Mouse (Mus musculus): ENCODE results near the gene Klk8. TPM values are rescaled to one million over a fixed set of nuclear protein-coding genes. Genes with fewer than 3 reads are reported as not detected.

Gene Klk8
- 1 to 10 TPM; 4.9 to 6.1 TPM for total RNA-seq (2021)
- long read RNA-seq, experiment 1, partial matches to known transcripts = 0 of 2 reads
- long read RNA-seq, experiment 1, other reads (novel, unspliced or antisense) = 1 of 2 reads
- long read RNA-seq, experiment 2, partial matches to known transcripts = 1 of 3 reads
- long read RNA-seq, experiment 2, other reads (novel, unspliced or antisense) = 0 of 3 reads

DNA sequence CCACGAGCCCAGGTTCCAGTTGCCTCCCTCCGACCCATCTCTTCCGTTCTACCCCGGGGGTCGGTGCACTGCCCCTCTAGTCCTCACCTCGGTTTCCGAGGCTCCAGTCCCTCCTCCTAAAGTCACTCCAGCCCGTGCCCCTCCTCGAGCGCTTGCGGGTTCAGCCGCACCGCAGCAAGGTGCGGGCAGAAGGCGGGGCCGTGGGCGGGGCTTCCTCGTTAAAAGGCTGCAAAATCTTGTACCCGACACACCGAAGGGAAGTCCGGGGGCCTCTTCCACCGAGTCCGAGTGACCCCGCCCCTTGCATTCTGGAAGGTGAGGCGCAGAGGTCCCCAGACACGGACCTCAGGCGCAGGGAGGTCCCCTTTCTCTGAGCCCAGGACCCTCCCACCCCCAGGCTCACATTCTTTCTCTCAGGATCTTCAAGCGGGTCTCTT, at the start of gene Klk8:
TSS of gene Klk8 (plus strand) at position 245 of the 437 bp plus-strand sequence.
- no peak for DNase-seq (ENCODE audit: low spot score in 2 of 2)

DNA sequence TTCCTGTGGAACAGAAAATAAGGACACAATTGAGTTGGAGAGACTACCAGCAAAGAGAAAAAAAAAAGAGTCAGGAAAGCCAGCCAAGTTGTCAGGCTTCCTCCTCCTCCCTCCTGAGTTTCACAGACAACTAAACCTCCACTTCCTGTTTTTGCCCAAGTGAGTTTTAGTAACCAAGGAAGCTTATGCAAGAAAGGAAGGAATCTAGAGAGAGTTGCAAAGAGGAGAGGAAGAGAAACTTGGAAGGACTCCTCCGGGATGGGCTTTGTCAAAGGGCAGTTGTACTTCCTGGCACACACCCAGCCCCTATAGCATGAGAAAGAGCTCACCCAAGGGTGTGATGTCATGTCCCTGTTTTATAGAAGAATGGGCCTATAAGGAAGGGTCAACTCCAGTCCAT, 49.6 kb upstream of the Klk8 start:
- DNase-seq (ENCODE audit: low spot score in 2 of 2) = no peak

DNA sequence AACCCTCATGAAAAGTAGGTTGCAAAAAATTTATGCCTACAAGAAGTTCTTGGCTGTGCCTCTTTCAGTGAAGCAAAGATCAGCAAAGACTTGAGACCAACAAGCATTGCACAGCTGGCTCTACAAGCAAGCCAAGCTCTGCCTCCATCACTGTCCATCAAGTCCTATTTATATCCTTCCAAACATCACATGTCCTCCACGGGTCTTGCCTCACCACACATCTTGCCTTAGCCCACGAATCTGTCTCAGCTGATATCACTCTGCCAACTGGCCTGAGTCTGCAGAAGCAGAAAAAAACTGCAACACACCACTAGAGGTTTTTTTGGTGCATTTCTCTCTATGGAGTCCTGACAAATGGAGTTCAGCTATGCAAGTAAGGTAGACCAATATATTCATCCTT, 44.6 kb upstream of the Klk8 start:
- DNase-seq (ENCODE audit: low spot score in 2 of 2) = no peak

DNA sequence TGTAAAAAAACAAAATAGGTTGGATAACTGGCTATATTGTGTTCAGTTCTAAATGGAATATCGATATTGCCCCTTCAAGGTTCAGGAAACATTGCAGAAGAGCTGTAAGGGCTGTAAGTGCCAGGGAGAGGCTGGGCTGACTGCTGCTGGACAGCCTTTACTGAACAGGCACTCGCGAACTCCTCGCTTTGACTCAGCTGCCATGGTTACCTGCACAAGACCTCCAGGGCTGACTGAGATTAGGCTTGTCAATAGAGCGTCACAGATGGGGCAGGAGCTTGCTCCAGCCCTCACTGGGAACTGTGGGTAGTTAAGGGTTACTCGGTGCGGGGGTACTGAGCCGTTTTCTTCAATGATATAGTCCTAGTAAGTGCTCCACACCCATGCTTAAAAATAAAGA, 30.9 kb upstream of the Klk8 start:
- no peak for DNase-seq (ENCODE audit: low spot score in 2 of 2)

DNA sequence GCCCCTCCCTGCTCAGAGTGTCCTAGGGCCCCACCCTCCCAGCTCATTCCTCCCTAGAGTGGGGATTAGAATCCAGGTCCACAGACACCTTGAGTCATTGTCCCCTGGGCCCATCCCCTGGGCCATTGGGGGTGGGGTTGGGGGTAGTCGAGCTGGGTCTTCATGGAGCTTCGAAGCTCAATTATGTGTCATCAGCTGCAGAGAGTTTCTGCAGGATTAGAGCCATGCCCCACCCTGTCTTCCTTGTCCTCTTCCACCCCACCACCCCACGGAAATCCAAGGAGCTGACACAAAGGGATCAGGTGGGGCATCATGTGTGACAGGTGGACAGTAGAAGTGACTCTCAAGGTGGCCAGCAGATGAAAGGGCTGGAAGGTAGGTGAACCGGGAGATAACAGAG, 28.8 kb upstream of the Klk8 start, which contains the start of gene Klk12:
TSS of gene Klk12 (plus strand) at position 301 of the 400 bp plus-strand sequence.
- no peak for DNase-seq (ENCODE audit: low spot score in 2 of 2)

DNA sequence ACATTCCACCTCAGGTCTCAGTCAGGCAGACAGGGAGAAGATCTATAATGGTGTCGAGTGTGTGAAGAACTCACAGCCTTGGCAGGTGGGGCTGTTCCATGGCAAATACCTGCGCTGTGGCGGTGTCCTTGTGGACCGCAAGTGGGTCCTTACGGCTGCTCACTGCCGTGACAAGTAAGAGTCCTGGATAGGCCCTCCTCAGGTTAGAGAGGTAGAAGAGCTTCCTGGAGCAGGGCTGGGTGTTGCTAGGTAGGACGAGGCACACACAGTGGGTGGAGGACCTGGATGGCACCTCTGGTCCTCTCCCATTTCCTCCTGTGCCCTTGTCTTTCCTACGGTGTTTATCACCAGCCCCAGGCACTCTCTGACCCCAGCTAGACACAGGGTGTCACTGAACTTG, 27.7 kb upstream of the Klk8 start:
- no peak for DNase-seq (ENCODE audit: low spot score in 2 of 2)

DNA sequence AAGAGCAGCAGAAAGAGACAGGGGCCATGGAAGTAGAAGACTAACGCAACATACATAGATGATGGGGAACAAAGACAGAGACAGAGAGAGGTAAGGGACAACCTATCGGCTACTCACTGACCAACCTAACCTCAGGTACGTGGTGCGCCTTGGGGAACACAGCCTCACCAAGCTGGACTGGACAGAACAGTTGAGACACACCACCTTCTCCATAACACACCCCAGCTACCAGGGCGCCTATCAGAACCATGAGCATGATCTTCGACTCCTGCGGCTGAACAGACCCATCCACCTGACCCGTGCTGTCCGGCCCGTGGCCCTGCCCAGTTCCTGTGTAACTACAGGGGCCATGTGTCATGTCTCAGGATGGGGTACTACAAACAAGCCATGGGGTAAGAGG, 26.7 kb upstream of the Klk8 start:
- no peak for DNase-seq (ENCODE audit: low spot score in 2 of 2)

DNA sequence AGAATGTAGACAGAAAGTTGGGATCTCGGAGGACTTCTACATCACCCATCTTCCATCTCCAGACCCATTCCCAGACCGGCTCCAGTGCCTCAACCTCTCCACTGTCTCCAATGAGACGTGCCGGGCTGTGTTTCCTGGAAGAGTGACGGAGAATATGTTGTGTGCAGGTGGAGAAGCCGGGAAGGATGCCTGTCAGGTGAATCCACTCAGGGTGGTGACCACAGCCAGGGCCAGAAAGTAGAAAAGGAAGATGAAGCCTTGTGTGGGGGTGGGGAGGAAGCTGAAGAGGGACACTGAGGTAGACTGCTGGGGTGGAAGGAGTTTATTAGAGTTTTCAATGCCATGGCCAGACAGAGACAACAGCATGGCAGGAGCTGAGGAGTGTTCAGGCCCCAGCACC, 25.5 kb upstream of the Klk8 start:
- no peak for DNase-seq (ENCODE audit: low spot score in 2 of 2)

DNA sequence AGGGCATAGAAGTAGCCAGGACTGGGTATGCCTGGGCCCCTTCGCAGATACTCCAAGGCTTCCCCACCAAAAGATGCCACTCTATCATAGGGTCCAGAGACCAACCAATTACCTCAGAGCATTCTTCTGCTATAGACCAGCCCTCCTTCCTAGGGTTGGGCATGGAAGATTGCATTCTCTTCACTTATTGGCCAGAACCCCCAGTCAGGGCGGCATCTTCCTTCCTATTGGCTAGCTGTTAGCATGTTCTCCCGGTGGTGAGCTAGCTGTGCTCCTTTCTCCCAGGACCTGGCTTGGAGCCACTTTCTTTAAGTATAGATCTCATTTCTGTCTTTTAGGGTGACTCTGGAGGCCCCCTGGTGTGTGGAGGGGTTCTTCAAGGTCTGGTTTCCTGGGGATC, 24.5 kb upstream of the Klk8 start:
- DNase-seq (ENCODE audit: low spot score in 2 of 2) = no peak

DNA sequence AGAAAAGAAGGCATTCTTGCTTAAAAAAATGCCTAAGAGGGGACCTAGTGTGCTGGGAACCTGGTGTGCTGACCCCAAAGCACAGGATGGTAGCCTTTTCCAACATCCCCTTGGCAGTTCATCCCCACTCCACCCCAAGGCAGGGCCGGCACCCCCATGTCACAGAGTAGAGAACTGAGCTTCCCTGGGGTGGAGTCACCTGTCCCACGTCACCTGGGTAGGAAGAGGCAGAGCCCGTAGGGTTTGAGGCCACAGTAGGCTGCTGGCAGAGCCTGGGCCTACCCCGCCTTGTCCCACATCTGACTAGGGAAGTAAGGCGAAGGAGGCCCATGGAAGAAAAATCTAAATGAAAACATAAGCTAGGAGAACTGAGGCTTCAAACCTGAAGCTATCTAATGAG, 23.0 kb upstream of the Klk8 start, which contains the start of gene Klk11:
TSS of gene Klk11 (plus strand) at position 241 of the 400 bp plus-strand sequence.
- DNase-seq (ENCODE audit: low spot score in 2 of 2) = no peak

DNA sequence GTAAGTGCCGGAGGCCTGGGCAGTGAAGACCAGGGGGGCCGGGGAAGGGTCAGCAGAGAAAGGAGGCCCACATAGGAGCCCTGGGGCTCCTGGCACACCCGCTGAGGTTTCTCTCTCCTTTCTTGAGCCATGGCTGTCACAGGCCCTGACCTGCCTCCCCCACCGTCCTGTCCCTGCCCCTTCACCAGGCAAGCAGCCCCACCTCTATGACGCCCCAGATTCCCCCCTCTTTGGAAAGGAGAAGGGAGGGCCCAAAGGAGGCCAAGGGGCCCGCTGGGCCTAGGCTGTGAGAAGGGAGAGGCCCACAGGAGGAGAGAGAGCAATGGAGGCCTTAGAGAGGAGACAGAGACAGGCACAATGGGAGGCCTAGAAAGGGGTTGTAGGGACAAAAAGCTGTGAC, 22.6 kb upstream of the Klk8 start:
- DNase-seq (ENCODE audit: low spot score in 2 of 2) = no peak

DNA sequence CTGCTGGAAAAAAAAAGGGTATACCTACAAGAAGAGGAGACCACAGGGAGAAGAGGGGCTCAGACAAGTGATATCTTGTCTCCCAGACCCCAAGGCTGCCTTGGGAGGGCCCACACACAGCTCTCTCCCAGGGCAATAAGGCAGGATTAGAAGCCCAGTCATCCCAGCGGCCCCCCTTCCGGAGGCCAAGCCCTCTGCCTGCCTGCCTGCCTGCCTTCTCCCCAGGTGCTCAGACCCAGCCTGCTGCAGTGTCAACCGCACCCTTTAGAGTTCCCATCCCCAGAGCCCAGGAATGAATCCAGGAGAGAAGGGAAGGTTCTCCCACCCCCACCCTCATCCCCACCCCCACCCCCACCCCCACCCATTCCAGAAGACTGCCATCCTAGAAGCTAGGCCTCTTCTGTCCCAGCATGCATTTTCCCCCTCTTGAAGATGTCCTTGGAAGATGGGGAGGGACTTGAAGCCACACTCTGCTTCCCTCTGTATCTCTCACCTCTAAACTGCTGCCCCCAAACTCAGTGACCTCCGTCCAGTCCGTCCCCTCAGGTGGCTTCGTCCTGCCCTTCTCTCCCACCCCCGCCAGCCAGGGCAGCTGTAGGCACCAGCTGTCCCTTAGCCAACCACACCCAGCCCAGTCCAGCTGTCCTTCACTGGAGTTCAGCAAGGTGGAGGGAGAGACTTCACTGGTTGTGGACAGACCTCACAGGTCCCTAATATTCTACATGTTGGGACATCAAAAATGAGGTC, 21.9 kb upstream of the Klk8 start:
- DNase-seq (ENCODE audit: low spot score in 2 of 2) = no peak

DNA sequence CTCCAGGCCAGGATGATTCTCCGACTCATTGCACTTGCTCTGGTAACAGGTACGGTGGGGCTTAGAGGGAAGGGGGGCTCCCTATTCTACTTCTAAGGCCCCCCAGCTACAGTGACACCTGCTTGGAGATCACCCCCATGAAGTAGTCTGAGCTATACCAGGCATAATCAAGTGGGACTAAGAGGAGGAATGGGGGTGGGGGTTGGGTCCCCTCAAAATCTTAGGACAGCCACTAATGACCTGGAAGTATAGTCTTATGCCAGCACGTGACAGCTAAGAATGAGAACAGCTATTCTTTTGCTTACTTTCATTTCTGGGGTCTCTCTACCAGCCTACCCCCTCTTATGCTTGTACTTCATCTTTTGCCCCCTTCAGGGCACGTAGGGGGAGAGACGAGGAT, 20.9 kb upstream of the Klk8 start:
- DNase-seq (ENCODE audit: low spot score in 2 of 2) = no peak

DNA sequence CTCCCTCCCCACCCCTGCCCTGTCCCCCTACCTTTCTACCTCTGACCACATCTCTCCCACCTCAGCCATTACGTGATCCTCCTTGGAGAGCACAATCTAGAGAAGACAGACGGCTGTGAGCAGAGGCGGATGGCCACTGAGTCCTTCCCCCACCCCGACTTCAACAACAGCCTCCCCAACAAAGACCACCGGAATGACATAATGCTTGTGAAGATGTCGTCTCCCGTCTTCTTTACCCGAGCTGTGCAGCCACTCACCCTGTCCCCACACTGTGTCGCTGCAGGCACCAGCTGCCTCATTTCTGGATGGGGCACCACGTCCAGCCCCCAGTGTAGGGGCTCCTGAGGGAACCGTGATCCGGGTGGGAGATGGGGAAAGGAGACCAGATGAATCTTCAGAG, 20.0 kb upstream of the Klk8 start:
- DNase-seq (ENCODE audit: low spot score in 2 of 2) = no peak

DNA sequence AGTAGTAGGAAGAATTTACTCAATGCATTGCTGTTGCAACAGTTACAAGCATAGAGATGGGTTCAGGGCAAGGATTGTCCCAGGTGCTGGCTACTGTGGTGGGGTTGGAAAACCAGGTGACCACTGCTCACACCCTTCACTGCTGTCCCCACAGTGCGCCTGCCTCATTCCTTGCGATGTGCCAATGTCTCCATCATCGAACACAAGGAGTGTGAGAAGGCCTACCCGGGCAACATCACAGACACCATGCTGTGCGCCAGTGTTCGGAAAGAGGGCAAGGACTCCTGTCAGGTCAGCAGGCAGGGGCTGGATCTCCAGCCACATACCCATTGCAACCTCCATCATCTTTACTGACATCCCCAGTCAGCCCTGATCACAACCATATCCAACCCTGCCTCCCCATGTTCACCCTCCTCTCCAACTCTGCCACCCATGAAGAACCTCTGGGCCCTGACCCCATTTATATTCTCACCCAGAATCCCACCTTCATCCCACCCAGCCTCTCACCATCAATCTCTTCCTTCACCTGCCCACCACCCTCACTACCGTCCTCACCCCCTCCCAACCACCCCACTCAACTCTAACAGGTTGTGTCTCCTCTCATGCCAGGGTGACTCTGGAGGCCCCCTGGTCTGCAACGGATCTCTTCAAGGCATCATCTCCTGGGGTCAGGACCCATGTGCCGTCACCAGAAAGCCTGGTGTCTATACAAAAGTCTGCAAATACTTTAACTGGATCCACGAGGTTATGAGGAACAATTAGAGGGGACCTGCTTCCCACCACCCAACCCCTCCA, 19.0 kb upstream of the Klk8 start:
- DNase-seq (ENCODE audit: low spot score in 2 of 2) = no peak

DNA sequence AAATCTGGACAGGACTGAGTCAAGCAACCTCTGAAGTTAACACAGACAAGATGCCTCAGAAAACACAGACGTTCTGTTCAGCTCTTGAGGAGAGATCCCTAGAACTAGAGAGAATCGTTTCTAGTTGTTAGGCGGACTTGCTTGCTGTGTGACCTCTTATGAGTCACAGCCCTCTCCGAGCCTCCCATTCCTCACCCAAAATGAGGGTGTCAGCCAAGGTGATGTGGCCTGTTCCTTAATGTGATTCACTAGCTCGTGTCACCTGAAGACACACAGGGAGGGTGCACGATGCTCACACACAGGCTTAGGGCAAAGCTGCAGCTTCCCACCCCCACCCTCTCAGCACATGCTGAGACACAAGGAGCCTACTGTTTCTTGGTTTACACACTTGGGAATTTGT, 17.1 kb upstream of the Klk8 start:
- DNase-seq (ENCODE audit: low spot score in 2 of 2) = no peak

DNA sequence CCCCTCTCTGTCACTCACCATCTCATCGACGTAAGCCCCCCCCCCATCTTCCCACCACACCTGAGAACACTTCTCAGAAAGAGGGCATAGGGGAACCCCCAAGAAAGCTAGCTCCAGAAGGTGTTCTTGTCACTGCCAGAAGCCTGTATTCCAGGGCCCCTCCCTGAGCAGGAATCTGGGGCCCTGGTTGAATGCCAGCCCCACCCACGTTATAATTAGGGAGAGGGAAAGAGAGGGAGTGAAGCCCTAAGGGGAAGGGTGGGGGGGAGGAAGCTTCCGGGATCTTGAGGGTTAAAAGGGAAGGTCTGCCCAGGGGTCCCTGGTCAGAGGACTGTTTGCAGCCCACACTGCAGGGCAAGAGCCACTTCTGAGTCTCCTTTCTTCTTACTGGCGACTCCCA, 16.6 kb upstream of the Klk8 start, which contains the start of gene Klk10:
TSS of gene Klk10 (plus strand) at position 290 of the 400 bp plus-strand sequence.
- no peak for DNase-seq (ENCODE audit: low spot score in 2 of 2)

DNA sequence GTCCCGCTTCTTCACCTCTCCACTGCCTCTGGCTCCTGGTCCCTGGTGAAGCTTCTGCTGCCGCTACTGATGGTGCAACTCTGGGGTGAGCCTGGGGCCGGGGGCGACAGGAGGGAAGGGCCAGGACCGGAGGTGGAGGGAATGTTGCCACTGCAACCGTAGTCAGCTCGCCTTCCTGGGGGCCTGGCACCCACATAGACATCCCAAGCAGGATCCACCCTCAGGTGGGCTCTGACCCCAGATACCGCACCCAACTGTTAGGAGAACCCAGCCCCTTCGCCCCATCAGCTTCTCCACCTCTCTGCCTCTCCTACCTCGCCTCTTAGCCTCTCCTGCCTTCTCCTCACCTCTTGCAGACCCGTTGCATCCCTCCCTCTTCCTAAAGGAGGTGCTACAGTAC, 15.8 kb upstream of the Klk8 start:
- no peak for DNase-seq (ENCODE audit: low spot score in 2 of 2)

DNA sequence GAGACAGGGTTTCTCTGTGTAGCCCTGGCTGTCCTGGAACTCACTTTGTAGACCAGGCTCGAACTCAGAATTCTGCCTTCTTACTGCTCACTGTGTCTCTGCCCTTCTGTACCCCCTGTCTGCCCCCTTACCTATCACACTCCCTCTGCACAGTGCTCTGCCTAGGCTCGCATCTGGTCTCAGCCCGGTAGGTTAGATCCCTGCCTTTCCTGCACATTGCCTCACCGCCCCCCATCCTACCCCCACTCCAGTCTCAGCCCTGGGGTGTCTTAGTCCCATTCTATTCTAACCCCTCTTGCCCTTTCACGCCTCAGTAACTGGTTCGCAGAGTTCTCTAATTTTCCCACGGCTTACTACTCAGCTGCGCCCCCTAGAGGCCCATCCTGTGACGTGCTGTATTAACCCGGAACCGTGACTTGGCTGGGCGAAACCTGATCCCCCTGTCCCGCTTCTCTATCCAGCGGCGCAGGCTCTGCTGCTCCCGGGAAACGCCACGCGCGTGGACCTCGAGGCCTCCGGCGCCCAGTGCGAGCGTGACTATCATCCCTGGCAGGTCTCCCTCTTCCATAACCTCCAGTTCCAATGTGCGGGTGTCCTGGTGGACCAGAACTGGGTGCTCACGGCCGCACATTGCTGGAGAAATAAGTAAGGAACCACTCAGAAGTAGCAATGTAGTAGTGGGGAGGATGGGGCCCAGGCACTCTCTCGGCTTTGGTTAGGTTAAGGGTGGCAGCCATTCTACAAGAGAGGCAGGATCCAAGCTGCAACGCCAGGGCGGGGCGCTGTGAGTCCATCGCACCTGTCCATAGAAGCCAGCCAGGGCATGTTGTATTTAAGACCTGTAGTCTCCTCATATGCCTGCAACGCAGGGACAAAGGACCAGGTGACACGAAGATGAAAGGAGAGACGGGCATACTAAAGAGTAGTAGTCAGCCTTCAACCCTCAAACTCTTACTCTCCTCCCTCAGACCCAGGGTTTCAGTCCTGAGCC, 14.8 kb upstream of the Klk8 start:
- DNase-seq (ENCODE audit: low spot score in 2 of 2) = peak; percentile 56 to 66

DNA sequence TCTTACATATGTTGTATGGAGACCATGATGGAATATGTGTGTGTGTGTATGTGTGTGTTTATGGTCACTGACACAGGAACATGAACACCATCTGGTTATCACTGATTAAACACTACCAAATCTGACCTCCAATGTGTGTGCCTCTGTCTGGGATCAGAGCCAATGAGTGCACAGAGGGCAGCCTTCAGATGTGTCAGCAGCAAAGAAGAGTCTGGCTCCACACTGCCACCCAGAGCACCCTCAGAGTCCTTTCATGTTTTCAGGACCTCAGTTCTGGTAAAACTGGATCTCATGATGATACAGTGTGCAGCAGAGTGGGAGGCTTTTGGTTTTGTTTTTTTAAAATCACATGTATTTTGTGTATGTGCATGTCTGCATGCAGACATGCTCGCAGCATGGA, 12.1 kb upstream of the Klk8 start:
- DNase-seq (ENCODE audit: low spot score in 2 of 2) = no peak

DNA sequence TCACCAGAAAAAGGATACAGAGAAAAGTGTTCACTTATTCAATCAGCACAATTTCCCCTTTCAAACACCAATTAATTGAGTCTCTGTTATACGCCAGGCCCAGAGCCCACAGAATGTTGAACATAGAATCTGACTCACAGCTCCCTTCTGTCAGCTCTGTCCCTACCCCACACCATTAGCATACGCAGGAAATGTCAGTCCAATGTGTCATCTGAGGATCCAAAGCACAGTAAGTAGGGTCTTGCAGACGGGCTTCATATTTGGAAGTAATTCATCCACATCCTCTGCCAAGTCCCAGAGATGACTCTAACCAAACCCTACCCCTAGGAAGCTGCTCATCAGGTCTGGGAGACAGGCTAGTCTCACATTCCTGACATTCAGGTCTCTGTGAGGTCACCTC, 9.3 kb upstream of the Klk8 start:
- no peak for DNase-seq (ENCODE audit: low spot score in 2 of 2)

Data from adrenal gland, postnatal 4 days (tissue).